Mouse (Mus musculus) intestine, embryonic 16.5 days (tissue): ENCODE measurements at regions not wholly inside any gene's neighbourhood (a gene's known extent, or its start where the extent isn't known, plus 50 kb on each side); places are given as distances from the start of the nearest gene placed in this dataset.

Experiments used
- ATAC-seq: fragments of 200-750 bp; cut with Nextera tagmentation; 2 replicates; pipeline ENCODE4 v1.8.0; 2017; ENCODE audit warnings: moderate TSS enrichment, moderate library complexity
- H3K27ac ChIP-seq: fragments of 300-500 bp; sonication (generic); 2 replicates; pipeline ENCODE4 v1.5.1; 2014; ENCODE audit warnings: mild to moderate bottlenecking, low read length
- H3K27me3 ChIP-seq: fragments of 300-500 bp; sonication (generic); replicated peaks from 2 replicates; pipeline ENCODE4 v1.6.1; 2014; ENCODE audit warnings: low read length, control low read depth, mixed read lengths; ENCODE audit not compliant: control insufficient read depth, insufficient read depth
- H3K36me3 ChIP-seq: fragments of 300-500 bp; sonication (generic); 2 replicates; pipeline ENCODE4 v1.6.1; 2014; ENCODE audit warnings: low read length, control low read depth; ENCODE audit not compliant: control insufficient read depth, insufficient read depth
- H3K4me1 ChIP-seq: fragments of 300-500 bp; sonication (generic); 2 replicates; pipeline ENCODE4 v1.6.1; 2014; ENCODE audit warnings: low read length, control low read depth, mixed read lengths; ENCODE audit not compliant: control insufficient read depth, insufficient read depth
- H3K4me2 ChIP-seq: fragments of 300-500 bp; sonication (generic); 2 replicates; pipeline ENCODE4 v1.6.1; 2014; ENCODE audit warnings: low read depth, low read length, control low read depth
- H3K4me3 ChIP-seq: fragments of 300-500 bp; sonication (generic); 2 replicates; pipeline ENCODE4 v1.5.1; 2014; ENCODE audit warnings: mild to moderate bottlenecking, low read length
- H3K9ac ChIP-seq: fragments of 300-500 bp; sonication (generic); 2 replicates; pipeline ENCODE4 v1.6.1; 2014; ENCODE audit warnings: low read depth, low read length
- H3K9me3 ChIP-seq: fragments of 300-500 bp; sonication (generic); 2 replicates; pipeline ENCODE4 v1.6.1; 2016; ENCODE audit warnings: low read length, control low read depth; ENCODE audit not compliant: control insufficient read depth
- WGBS: fragments of 180-500 bp; shearing (Covaris S2); extraction: QIAGEN DNeasy Blood & Tissue Kit; methylation state at CpG from one replicate; pipeline ENCODE4 v1.1.7; 2014; 5-methylcytosine and 5-hydroxymethylcytosine counted together

GRCm38 (mm10) chr5:6356161-6356560 is 607.0 kb upstream of the Steap1 start:
- Histone ChIP-seq H3K9me3 (no peaks in the 10 kb centered on the region), H3K9ac (no peak overlapping the region), H3K27me3 (no peaks in the 10 kb centered on the region), H3K4me3 (no peak overlapping the region), H3K4me2 (no peak overlapping the region), H3K36me3 (no peaks in the 10 kb centered on the region), H3K4me1 (no peaks in the 10 kb centered on the region), H3K27ac (no peak overlapping the region)
- no peak for ATAC-seq

- no peaks in the 10 kb centered on the region for H3K27me3 ChIP-seq
- no peak overlapping the region for H3K4me3 ChIP-seq
- no peaks in the 10 kb centered on the region for H3K9me3 ChIP-seq
- no peaks in the 10 kb centered on the region for H3K4me1 ChIP-seq
- no peak for ATAC-seq
- no peaks in the 10 kb centered on the region for H3K36me3 ChIP-seq
- H3K4me2 ChIP-seq, result no peak overlapping the region
- no peak overlapping the region for H3K27ac ChIP-seq
- WGBS, result 93% methylated on average over 1 of the region's 1 CpGs
- H3K9ac ChIP-seq, result no peak overlapping the region
Measured at GRCm38 (mm10) chr5:6347279-6347678, 598.2 kb upstream of the Steap1 start.

DNA sequence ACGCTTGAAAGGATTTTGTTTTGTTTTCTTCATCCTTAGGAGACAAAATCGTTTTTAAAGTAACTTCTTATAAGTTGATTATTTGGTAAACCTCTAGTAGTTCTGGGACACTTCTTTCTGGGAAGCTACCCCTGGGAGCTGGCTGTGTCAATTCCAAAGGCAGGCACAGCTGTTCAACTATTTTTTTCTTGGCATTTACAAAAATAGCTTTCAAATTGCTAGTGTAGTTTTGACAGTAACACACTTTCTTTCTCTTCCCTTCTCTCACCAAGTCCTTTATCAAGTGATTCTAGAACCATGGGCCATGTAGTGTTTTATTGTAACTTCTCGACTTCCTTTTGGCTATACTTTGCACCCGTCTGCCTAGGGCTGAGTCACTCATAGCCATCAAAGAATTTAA is 595.6 kb upstream of the Steap1 start:
- Histone ChIP-seq H3K36me3 (no peaks in the 10 kb centered on the region), H3K4me1 (no peaks in the 10 kb centered on the region), H3K4me2 (no peak overlapping the region), H3K27me3 (no peaks in the 10 kb centered on the region), H3K4me3 (no peak overlapping the region), H3K9me3 (no peaks in the 10 kb centered on the region), H3K27ac (no peak overlapping the region), H3K9ac (no peak overlapping the region)
- 74% methylated on average over 4 of the region's 4 CpGs for WGBS
- ATAC-seq, result no peak

DNA sequence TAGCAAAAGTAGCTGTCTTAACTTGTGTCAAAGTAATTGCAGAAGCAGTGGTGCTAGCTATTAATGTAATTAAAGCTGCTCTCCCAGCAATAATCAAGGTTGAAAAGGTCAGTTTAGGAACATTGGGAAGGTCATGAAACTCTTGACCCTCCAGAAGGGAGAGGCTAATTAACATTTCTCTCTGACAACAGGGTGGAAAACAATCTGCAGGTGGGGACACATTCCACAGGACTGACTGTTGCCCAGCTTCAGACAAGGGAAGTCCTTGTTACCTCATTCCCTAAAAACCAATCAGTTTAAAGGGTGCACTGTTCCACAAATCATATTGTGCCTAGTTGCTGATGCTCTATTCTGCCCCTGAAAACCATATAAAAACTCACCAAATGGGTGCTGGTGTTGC is 580.5 kb upstream of the Steap1 start:
- H3K27me3 ChIP-seq, result no peaks in the 10 kb centered on the region
- H3K27ac ChIP-seq, result no peak overlapping the region
- no peak overlapping the region for H3K4me2 ChIP-seq
- H3K4me3 ChIP-seq, result no peak overlapping the region
- H3K4me1 ChIP-seq, result no peaks in the 10 kb centered on the region
- no peak overlapping the region for H3K9ac ChIP-seq
- no peak for ATAC-seq
- H3K36me3 ChIP-seq, result no peaks in the 10 kb centered on the region
- H3K9me3 ChIP-seq, result no peaks in the 10 kb centered on the region

DNA sequence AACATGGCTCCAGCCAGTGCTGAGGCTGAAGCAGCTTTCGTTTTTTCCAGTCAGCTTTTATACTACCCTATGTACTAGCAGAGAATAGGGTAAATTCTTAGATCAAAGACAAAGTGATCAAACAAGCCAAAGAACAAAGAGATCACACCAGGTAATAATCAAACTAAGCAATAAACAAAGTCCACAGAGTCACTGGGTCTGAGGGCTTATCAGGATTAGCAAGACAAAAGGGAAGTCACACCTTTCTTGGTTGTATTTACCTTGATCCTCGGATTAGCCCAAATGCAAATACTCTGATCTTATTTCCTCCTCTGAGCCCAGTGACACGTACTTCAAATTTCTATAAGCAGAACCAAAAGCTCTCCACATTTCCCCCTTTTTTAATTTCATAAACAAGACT is 579.4 kb upstream of the Steap1 start:
- WGBS, result 14% methylated on average over 3 of the region's 3 CpGs
- H3K9ac ChIP-seq, result no peak overlapping the region
- 0 out of 2 replicates have a peak, but pooled peaks have one; percentile 28 for ATAC-seq

GRCm38 (mm10) chr5:6298571-6298970 is 549.4 kb upstream of the Steap1 start:
- no peak overlapping the region for H3K4me3 ChIP-seq
- no peak overlapping the region for H3K9ac ChIP-seq
- ATAC-seq, result no peak
- no peaks in the 10 kb centered on the region for H3K27me3 ChIP-seq
- no peaks in the 10 kb centered on the region for H3K36me3 ChIP-seq
- H3K4me2 ChIP-seq, result no peak overlapping the region
- WGBS, result 85% methylated on average over 2 of the region's 2 CpGs
- H3K27ac ChIP-seq, result no peak overlapping the region
- H3K4me1 ChIP-seq, result no peaks in the 10 kb centered on the region
- no peaks in the 10 kb centered on the region for H3K9me3 ChIP-seq

More for the DNA sequence above, 579.4 kb upstream of the Steap1 start:
- no peak overlapping the region for H3K4me2 ChIP-seq
- no peaks in the 10 kb centered on the region for H3K36me3 ChIP-seq
- no peaks in the 10 kb centered on the region for H3K27me3 ChIP-seq
- H3K27ac ChIP-seq, result no peak overlapping the region
- H3K4me3 ChIP-seq, result no peak overlapping the region
- no peaks in the 10 kb centered on the region for H3K4me1 ChIP-seq
- H3K9me3 ChIP-seq, result no peaks in the 10 kb centered on the region

GRCm38 (mm10) chr5:6294336-6294735 is 545.2 kb upstream of the Steap1 start:
- Histone ChIP-seq H3K9me3 (no peaks in the 10 kb centered on the region), H3K36me3 (no peaks in the 10 kb centered on the region), H3K27ac (no peak overlapping the region)

DNA sequence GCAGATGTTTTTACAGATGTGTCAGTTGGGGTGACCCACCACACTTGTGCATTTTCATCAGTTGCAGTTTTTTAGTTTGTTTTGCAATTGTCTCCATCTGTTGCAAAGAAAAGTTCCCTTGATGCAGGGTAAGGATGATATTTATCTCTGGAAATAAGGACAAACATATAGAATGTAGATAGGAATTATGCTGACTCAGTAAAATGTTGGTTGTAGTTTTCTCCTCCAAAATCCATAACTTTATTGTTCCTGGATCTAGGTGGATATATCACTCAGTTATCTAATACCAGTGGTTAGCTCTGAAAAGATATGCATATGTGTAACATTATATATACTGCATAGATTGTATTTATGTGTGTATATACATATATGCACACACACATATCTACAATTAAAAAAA is 502.1 kb upstream of the Steap1 start:
- Histone ChIP-seq H3K27me3 (no peaks in the 10 kb centered on the region), H3K9me3 (no peaks in the 10 kb centered on the region), H3K4me2 (no peak overlapping the region), H3K36me3 (no peaks in the 10 kb centered on the region), H3K27ac (no peak overlapping the region), H3K4me1 (no peaks in the 10 kb centered on the region), H3K9ac (no peak overlapping the region), H3K4me3 (no peak overlapping the region)
- no peak for ATAC-seq

More at GRCm38 (mm10) chr5:6294336-6294735, 545.2 kb upstream of the Steap1 start:
- ATAC-seq, result no peak
- Histone ChIP-seq H3K4me1 (no peaks in the 10 kb centered on the region), H3K9ac (no peak overlapping the region), H3K4me3 (no peak overlapping the region), H3K4me2 (no peak overlapping the region), H3K27me3 (no peaks in the 10 kb centered on the region)
